Mouse (Mus musculus): ENCODE data around the gene Gpr15. TPM values are rescaled to one million over a fixed set of nuclear protein-coding genes. Genes with fewer than 3 reads are reported as not detected.

Gpr15 gene
- polyA plus RNA-seq, 2 experiments, result 0.07 to 0.14 TPM

DNA sequence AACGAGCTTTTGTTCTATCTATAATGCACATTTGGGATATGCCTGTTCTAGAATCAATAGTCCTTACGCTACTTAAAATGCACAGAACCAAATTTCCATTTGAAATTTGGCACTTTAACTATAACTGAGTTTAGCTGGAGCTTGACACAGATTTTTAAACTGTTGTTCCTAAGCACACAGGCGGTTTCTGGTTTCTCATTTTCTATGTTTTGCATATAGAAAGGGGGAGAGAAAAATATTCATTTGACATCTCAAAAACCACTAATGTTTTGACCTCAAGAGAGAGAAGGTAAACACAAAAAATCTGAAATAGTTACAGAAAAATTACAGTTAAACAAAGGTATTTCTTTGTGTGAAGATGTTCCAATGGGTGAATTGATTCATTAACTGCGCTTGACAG lies 9.3 kb downstream of the Gpr15 start:
- Histone ChIP-seq H3K4me3 (ENCODE audit: insufficient read depth in 1 of 2, low read depth in 2 of 2, low read length in 2 of 2) (no peak overlapping the region), H3K9ac (replicated peaks) (no peak overlapping the region), H3K4me1 (replicated peaks; ENCODE audit: control insufficient read depth in 2 of 2, insufficient read depth in 2 of 2, low read length in 1 of 2) (no peaks in the 10 kb centered on the region), H3K9me3 (ENCODE audit: control insufficient read depth, low read length) (no peaks in the 10 kb centered on the region), H3K27ac (no peak overlapping the region), H3K36me3 (replicated peaks; ENCODE audit: control insufficient read depth, insufficient read depth, low read depth) (no peaks in the 10 kb centered on the region), H3K27me3 (ENCODE audit: control insufficient read depth, insufficient read depth, low read length) (no peaks in the 10 kb centered on the region), H3K4me2 (ENCODE audit: low read depth) (no peak overlapping the region)
- TF ChIP-seq CTCF (IDR thresholded peaks at IDR 0.05; ENCODE audit: low read depth), result no peak
- no peak for TF ChIP-seq EP300 (IDR thresholded peaks at IDR 0.05; ENCODE audit: low read depth)
- DNase-seq (ENCODE audit: low read depth in 3 of 3, low spot score in 3 of 3), result no peak
- no peak for ATAC-seq (ENCODE audit: insufficient read depth)
- WGBS (ENCODE audit: insufficient replicate concordance), result 57% methylated on average over 4 of the region's 4 CpGs

DNA sequence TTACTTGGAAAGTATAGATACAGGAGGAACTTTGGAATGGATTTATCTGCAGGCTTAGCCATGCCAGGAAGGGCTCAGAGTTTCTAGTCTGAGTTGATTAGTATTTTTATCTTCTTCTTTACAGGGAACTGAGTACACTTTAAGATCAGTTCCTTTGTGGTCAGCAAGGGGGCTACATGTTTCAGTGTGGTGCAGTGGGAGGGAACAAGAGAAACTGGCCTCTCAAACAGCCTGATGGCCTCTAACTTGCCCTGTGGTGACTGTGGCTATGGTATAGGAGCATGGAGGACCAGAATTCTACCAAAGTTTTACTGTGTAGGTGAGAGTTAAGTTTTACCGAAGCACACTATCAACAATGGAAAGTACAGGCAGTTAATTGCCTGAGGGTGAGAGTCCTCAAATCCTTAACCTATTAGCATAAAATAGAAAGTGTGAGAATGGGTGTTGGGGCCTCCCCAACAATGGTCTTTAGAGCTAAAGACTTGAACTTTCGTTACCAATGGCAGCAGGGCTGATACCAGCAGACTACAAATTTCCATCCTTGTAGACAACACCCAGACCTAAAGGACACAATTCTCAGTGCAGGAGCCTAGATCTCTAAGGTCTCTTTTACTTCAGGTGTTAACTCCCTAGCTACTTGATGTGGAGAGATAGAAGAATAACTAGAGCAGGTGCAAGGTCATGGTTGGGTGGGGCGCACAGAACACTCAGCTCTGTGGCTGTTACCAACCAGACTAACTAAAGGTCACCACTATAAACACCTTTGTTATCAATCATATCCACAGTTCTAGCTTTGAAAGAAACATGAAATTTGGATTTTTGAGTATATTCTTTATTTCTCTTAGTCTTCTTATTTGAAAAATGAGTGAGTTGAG lies 10.0 kb downstream of the Gpr15 start:
- H3K9me3 ChIP-seq (ENCODE audit: control insufficient read depth, low read length), result no peaks in the 10 kb centered on the region
- H3K27me3 ChIP-seq (ENCODE audit: control insufficient read depth, insufficient read depth, low read length), result no peaks in the 10 kb centered on the region
- WGBS (ENCODE audit: insufficient replicate concordance), result 65% methylated on average over 3 of the region's 3 CpGs
- no peak overlapping the region for H3K27ac ChIP-seq
- DNase-seq (ENCODE audit: low read depth in 3 of 3, low spot score in 3 of 3) (no peak), ATAC-seq (ENCODE audit: insufficient read depth) (no peak)
- H3K4me1 ChIP-seq (replicated peaks; ENCODE audit: control insufficient read depth in 2 of 2, insufficient read depth in 2 of 2, low read length in 1 of 2), result no peaks in the 10 kb centered on the region
- no peaks in the 10 kb centered on the region for H3K36me3 ChIP-seq (replicated peaks; ENCODE audit: control insufficient read depth, insufficient read depth, low read depth)
- no peak overlapping the region for H3K4me2 ChIP-seq (ENCODE audit: low read depth)
- no peak overlapping the region for H3K4me3 ChIP-seq (ENCODE audit: insufficient read depth in 1 of 2, low read depth in 2 of 2, low read length in 2 of 2)
- no peak for TF ChIP-seq EP300 (IDR thresholded peaks at IDR 0.05; ENCODE audit: low read depth)
- TF ChIP-seq CTCF (IDR thresholded peaks at IDR 0.05; ENCODE audit: low read depth), result no peak
- H3K9ac ChIP-seq (replicated peaks), result no peak overlapping the region

DNA sequence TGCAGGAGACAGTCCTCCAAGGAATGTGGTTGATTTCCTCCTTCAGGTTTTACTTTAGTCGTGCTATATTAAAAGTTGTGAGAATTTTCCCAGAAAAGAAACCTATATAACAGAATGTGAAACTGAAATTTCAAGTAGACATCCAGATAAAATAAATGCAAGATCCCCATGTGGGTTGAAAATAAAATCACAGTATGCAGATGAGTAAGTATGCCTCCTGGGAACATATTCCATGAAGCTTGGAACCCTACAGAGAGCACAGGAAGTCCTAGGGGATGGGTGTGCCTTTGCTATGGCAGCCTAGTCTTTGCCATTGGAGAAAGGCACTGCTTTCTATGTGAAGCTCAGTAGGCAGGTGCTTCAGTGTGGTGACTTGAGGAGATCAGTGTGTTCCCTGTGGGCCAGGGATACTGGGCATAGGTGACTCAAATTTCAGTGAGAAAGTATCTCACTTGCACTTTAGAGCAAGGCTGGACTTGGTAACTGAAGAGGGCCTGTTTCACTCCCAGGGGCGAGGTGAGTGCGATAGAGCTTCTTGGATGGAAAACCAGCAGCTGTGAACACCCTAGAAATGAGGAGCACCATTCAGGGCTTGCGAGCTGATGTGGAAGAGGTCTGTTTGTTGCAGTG lies 11.5 kb downstream of the Gpr15 start:
- ATAC-seq (ENCODE audit: insufficient read depth) (no peak), DNase-seq (ENCODE audit: low read depth in 3 of 3, low spot score in 3 of 3) (no peak)
- Histone ChIP-seq H3K9me3 (ENCODE audit: control insufficient read depth, low read length) (no peaks in the 10 kb centered on the region), H3K4me1 (replicated peaks; ENCODE audit: control insufficient read depth in 2 of 2, insufficient read depth in 2 of 2, low read length in 1 of 2) (peaks cover 0 to 2% of the 10 kb centered on the region in 2 experiments; a peak in 1 of 4 replicates), H3K4me3 (ENCODE audit: insufficient read depth in 1 of 2, low read depth in 2 of 2, low read length in 2 of 2) (no peak overlapping the region), H3K9ac (replicated peaks) (no peak overlapping the region), H3K27ac (no peak overlapping the region), H3K4me2 (ENCODE audit: low read depth) (no peak overlapping the region), H3K36me3 (replicated peaks; ENCODE audit: control insufficient read depth, insufficient read depth, low read depth) (no peaks in the 10 kb centered on the region), H3K27me3 (ENCODE audit: control insufficient read depth, insufficient read depth, low read length) (no peaks in the 10 kb centered on the region)
- TF ChIP-seq EP300 (IDR thresholded peaks at IDR 0.05; ENCODE audit: low read depth) (no peak), CTCF (IDR thresholded peaks at IDR 0.05; ENCODE audit: low read depth) (no peak)
- WGBS (ENCODE audit: insufficient replicate concordance), result 67% methylated on average over 4 of the region's 4 CpGs

DNA sequence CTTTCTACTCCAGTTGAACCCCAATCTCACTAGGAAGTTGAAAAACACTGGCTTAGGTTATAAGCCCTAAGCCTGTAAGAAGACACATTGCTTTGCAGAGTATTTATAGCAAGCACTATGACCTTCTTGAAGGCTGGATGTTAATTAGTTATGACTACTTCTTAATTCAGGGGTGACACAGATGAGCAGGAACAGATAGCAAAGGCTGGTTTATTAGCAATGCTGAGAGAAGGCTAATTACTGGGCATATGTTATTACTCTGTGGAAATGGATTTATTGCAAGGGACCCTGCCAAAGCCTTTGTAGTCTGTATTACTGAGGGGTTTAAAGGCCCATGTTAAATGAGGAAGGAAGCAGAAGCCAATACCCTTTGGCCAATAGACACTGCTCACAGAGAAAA lies 13.9 kb downstream of the Gpr15 start:
- no peak for ATAC-seq (ENCODE audit: insufficient read depth)
- no peak overlapping the region for H3K27ac ChIP-seq
- DNase-seq (ENCODE audit: low read depth in 3 of 3, low spot score in 3 of 3), result no peak
- H3K4me3 ChIP-seq (ENCODE audit: insufficient read depth in 1 of 2, low read depth in 2 of 2, low read length in 2 of 2), result no peak overlapping the region
- H3K4me1 ChIP-seq (replicated peaks; ENCODE audit: control insufficient read depth in 2 of 2, insufficient read depth in 2 of 2, low read length in 1 of 2), result peaks cover 0 to 2% of the 10 kb centered on the region in 2 experiments; a peak in 1 of 4 replicates
- H3K27me3 ChIP-seq (ENCODE audit: control insufficient read depth, insufficient read depth, low read length), result no peaks in the 10 kb centered on the region
- no peaks in the 10 kb centered on the region for H3K36me3 ChIP-seq (replicated peaks; ENCODE audit: control insufficient read depth, insufficient read depth, low read depth)
- H3K9me3 ChIP-seq (ENCODE audit: control insufficient read depth, low read length), result no peaks in the 10 kb centered on the region
- H3K4me2 ChIP-seq (ENCODE audit: low read depth), result no peak overlapping the region
- TF ChIP-seq CTCF (IDR thresholded peaks at IDR 0.05; ENCODE audit: low read depth), result no peak
- H3K9ac ChIP-seq (replicated peaks), result no peak overlapping the region

DNA sequence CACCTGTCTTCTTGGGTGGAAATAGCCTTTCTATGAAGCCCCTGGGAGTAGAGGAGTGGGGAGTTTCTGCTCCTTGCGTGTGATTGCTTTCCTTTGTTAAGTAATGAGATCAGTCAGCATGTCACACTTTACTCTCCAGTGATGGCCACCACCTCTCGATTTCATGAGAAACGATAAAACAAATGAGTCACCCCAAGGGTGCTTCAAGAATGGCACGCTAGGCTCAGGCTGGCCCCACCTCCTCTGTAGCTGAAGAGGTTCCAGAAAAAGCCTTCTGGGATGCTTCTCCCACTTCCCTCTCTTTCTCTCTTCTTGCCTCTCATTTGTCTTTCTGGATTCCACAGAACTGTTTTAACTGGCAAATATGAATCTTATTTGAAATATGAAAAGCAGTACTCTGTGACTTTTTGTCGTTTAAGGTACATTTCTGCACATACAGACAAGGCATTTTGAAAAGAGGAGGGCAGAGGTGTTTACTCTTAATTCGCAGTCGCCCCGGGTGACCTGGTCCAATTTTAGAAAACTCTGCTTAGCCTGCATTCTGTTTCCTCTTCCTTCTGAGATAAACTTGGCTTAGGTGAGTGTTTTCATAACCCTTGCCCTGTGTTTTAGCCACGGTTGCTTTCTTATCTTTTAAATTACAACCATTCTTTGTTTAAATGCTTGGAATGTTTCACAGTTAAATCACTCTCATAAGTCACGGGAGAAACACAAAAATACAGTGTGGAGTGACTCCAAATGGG lies 15.3 kb downstream of the Gpr15 start:
- no peak overlapping the region for H3K4me3 ChIP-seq (ENCODE audit: insufficient read depth in 1 of 2, low read depth in 2 of 2, low read length in 2 of 2)
- no peak for ATAC-seq (ENCODE audit: insufficient read depth)
- H3K9me3 ChIP-seq (ENCODE audit: control insufficient read depth, low read length), result no peaks in the 10 kb centered on the region
- H3K4me1 ChIP-seq (replicated peaks; ENCODE audit: control insufficient read depth in 2 of 2, insufficient read depth in 2 of 2, low read length in 1 of 2), result peaks cover 0 to 2% of the 10 kb centered on the region in 2 experiments; a peak in 1 of 4 replicates
- no peak overlapping the region for H3K4me2 ChIP-seq (ENCODE audit: low read depth)
- H3K9ac ChIP-seq (replicated peaks), result no peak overlapping the region
- no peak for DNase-seq (ENCODE audit: low read depth in 3 of 3, low spot score in 3 of 3)
- TF ChIP-seq CTCF (IDR thresholded peaks at IDR 0.05; ENCODE audit: low read depth) (no peak), EP300 (IDR thresholded peaks at IDR 0.05; ENCODE audit: low read depth) (no peak)
- 22% methylated on average over 10 of the region's 10 CpGs for WGBS (ENCODE audit: insufficient replicate concordance)
- H3K27me3 ChIP-seq (ENCODE audit: control insufficient read depth, insufficient read depth, low read length), result no peaks in the 10 kb centered on the region
- no peak overlapping the region for H3K27ac ChIP-seq
- no peaks in the 10 kb centered on the region for H3K36me3 ChIP-seq (replicated peaks; ENCODE audit: control insufficient read depth, insufficient read depth, low read depth)

Measured in liver, embryonic 14.5 days (tissue).